Mouse (Mus musculus): Measurements from ENCODE around the gene Tab1.

DNA sequence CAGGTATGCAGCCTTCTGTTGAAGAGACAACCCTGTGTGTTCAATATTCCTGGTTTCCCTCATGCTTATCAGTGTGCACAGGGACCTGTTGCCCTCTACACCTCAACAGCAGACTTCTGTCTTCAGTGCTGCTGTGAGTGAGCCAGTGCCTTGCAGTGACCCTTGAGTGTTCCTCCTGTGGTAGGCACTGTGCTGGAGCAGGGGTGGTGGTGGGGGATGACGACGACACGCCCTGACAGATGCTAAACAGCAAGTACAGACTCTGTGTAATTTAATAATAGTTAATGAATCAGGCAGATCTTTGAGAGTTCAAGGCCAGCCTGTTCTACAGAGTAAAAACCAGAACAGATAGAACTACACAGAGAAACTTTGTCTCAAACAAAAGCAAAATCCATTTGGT lies 3.7 kb downstream of the Tab1 start:
- no peak for TF ChIP-seq MAFK (IDR thresholded peaks at IDR 0.05; ENCODE audit: insufficient read depth, low read depth, low read length)
- no peak for TF ChIP-seq ZNF384 (IDR thresholded peaks at IDR 0.05; ENCODE audit: low read depth, low read length)

Measured in ES-E14 (cell line).